Mouse (Mus musculus): ENCODE results near the gene Syngap1.

The Syngap1 gene

DNA sequence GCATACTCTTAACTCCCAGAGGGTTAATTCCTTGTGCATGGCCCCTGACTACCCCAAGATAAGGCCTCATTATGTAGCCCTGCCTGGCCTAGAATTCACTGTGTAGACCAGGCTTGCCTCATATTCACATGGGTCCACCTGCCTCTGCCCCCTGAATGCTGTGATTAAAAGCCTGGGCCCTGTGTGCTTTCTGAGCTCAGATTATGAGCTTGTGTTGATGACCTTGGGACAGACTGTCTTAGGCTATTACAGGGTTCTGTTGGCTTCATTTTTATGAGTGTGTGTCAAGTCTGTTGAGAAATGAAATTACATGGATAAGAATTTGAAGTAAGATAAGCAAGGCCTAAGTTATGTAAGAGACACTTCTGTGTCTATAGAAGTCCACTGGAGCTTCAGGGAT lies 49.5 kb downstream of the Syngap1 start:
- DNase-seq (ENCODE audit: low spot score in 2 of 2) = no peak

DNA sequence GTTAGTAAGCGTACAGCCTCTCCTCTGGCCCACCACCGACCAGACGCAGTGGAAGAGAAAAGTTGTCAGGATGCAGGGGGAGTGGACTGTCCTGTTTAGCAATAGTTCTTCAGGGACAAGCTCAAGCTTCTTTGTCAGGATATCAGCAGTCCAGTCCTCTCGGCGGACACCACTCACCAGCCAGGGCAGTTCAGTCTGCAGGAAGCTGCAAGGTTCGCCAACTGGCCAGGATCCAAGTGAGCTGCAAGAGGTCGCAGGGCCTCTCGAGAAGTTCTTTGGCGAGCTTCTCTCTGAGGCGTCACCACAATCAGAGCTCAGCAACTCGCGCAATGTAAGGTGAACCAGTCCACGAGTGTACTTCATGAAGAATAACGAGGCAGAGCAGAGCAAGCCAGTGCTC lies 53.4 kb downstream of the Syngap1 start:
- DNase-seq (ENCODE audit: low spot score in 2 of 2) = peak in 1 of 2 experiments; percentile 47

DNA sequence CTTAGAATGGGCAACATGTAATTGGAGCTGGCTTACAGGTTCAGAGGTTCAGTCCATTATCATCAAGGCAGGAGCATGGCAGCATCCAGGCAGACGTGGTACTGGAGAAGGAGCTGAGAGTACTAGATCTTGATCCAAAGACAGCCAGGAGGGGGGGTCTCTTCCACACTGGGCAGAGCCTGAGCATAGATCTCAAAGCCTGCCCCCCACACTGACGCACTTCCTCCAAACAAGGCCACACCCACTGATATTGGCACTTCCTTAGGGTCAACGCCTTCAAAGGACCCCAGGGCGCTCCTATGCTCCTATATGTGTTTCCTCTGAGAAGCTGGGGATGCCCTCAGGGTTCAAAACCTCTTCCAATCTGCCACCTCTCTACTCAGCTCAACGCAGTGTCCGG lies 54.0 kb downstream of the Syngap1 start:
- no peak for DNase-seq (ENCODE audit: low spot score in 2 of 2)

DNA sequence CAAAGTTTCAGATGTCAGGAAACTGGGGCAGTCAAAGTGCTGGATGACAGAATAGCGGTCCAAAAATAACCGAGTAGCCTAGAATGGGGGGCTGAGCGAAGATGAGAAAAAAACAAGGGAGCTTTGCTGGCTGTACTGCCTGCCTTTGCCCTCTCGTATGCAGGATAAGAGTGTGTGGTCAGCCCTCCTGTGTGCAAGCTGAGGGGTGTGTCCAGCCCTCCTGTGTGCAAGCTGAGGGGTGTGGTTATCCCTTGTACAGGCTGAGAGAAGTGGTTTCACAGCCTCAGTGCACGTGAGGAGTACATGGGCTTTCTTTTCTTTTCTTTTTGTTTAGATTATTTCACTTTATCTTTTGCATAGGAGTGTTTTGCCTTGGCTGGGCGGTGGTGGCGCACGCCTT lies 54.5 kb downstream of the Syngap1 start:
- no peak for DNase-seq (ENCODE audit: low spot score in 2 of 2)

DNA sequence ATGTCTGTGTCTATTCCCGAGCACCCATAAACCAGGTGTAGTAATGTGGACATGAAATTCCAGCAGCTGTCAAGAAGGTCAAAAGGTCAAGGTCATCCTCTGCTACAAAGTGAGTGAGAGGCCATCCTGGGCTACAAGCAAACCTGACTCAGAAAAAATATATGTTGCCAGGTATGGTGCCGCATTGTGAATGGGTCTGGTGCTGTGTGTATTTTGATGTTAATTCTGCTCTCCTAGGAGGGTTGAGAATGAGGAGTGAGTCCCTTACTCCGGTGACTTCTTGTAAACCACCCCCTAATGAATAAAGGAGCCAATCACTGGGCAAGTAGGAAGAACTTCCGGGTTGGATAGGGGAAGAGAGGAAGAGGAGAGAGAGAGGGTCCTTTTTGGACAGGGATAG lies 56.6 kb downstream of the Syngap1 start:
- no peak for DNase-seq (ENCODE audit: low spot score in 2 of 2)

DNA sequence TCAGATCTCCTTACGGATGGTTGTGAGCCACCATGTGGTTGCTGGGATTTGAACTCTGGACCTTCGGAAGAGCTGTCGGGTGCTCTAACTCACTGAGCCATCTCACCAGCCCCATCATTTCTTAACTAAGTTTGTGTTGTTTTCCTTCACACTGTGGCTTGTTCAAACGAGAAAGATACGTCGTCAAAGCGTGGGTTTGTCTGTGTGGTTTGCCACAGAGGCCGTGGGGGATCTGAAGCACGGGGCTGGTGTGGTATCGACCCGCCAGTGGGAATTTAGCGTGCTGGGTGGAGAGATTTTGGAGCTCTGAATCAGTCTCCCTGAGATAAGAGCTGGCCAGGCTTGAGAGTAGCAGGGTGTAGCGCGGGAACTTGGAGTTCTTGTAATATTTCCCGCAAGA lies 57.2 kb downstream of the Syngap1 start:
- DNase-seq (ENCODE audit: low spot score in 2 of 2) = no peak

DNA sequence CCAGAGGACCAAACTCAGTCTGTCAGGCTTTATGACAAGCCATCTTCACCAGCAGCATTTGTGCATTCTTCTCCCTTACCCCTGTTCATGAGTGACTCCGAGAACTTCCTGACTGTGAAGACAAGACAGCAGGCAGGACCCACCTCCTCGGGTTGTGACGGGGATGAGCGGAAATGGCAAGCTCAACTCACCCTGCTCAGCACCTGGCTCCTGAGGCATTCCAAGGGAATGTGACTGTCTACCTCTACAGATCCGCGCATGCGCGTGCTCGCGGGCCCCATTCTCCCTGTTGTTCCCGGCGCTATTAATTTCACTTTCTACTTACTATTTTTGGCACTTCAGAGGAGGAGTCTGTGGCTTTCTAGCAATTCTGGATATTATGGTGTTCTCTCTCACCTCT lies 58.9 kb downstream of the Syngap1 start:
- DNase-seq (ENCODE audit: low spot score in 2 of 2) = no peak

DNA sequence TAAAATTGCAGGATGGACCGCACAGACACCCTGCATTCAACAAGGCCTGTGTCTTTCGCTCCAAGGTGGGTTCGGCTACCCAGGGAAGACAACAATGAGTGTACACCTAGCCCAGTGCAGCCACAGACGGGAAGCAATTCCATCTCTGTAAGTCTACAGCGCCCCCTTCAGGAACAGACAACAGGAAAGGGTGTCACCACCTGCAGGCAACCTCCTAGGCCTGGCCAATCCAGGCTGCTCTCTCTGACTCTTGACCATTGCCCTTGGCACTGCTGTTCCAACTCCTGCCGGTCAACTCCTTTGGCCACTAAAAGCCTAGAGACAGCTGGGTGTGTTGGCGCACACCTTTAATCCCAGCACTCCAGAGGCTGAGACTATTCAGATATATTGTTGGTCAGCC lies 60.1 kb downstream of the Syngap1 start:
- DNase-seq (ENCODE audit: low spot score in 2 of 2) = peak; percentile 42 to 76

DNA sequence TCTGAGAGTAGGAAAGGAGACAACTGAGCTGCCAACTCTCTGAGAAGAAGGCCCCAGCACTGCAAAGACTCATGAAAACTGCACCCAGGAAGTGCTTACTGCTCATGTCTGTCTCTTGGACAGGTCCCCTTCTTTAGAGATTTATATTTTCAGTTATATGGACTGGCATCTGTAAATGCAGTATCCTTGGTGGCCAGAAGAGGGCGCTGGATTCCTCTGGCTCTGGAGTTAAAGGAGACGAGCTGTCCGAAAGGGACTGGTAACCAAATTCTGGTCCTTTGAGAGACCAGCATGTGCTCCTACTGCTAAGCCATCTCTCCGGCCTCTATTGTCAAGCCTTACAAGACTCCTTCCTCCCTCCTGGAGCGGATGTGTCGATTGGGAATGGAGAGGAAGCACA lies 60.8 kb downstream of the Syngap1 start:
- peak; percentile 39 to 71 for DNase-seq (ENCODE audit: low spot score in 2 of 2)

DNA sequence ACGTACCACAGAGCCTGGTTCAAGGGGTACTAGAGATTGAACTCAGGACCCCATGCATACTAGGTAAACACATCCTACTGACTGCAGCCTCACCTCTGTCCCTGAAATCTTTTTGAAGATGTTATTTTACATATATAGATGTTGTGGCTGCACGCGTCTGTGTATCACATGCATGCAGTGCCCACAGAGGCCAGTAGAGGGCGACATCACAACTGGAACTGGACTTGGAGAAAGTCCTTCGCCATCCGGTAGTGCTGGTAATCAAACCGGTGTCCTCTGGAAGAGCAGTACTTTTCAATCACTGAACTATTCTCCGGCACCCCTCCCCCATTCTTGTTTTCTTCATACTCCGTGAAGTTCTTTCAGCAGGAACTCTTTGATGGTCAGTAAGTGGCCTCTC lies 63.4 kb downstream of the Syngap1 start:
- peak; percentile 75 to 86 for DNase-seq (ENCODE audit: low spot score in 2 of 2)

DNA sequence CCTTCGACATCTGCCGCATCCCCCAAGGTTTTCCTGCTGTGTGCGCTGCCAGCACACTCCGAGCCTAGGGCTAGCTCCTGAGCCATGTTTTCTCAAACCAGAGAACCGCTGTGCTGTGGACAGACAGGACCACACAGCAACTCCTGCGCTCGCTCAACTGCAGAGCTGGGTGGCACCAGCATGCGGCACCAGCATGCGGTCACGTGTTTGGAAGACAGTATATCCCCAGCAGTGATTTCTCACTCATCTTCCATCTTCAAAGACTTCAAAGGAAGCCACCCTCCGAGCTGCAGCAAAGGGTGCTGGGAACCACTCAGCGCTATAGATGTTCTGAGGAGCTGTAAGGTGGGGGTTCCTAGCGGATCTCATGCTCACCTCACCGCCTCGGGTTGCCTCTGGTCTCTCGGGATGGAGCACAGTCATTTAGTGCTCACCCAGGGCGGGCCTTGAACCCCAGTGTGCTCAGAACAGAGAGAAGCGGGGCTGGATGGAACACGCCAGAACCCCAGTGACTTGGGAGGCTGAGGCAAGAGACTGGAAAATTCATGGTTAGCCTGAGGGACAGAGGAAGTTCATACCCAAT lies 63.9 kb downstream of the Syngap1 start:
- no peak for DNase-seq (ENCODE audit: low spot score in 2 of 2)

DNA sequence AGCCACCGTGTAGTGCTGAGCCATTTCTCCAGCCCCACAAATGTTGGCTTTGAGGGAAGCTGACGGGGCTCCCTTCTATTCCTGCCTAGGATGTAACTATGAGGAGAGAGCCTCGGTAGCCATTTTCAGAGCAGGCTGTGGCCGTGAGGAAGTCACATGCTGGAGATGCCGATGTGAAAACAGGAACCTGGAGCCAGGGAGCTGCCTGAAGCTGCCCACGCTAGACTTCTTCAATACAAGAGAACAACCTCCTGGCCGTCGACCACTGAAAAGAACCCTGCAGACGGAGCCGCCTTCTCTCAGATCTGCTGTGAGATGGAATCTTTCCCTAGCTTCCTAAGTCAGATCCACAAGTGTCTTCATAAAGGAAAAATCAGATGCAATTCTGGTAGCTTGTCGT lies 64.6 kb downstream of the Syngap1 start:
- DNase-seq (ENCODE audit: low spot score in 2 of 2) = no peak

DNA sequence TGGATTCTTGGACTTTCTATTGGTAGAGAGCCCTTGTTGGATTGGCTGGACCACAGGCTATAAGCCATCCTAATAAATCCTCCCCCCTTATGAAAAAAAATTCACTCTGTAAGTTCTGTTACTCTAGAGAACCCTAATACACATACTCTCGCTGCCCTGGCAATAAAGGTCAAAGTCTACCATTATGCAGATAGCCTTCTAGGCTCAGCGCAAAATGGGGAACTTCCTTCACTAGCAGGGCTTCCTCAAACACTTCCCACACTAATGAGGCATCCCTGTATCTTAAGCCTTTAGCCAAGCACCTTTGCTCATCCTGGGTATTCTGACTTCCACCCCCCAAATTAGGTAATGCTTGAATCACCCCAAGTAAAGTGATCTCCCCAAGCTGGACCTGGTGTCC lies 67.2 kb downstream of the Syngap1 start:
- DNase-seq (ENCODE audit: low spot score in 2 of 2) = no peak

DNA sequence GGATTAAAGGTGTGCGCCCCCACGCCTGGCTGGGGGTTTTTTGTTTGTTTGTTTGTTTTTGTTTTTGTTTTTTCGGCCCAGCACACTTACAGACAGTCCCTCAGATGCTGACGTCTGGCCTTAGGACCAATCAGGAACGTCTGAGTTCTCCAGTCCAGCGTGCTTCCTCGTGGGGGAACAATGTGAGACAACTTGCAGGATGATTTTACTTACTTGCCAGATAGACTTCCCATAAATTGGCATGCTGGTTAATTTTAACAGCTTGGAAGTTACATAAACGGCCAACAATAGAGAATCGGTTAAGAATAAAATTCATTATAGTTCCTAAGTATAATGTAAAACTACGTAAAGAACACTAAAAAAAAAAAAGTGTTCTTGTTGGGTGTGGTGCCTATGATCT lies 70.1 kb downstream of the Syngap1 start:
- DNase-seq (ENCODE audit: low spot score in 2 of 2) = no peak

DNA sequence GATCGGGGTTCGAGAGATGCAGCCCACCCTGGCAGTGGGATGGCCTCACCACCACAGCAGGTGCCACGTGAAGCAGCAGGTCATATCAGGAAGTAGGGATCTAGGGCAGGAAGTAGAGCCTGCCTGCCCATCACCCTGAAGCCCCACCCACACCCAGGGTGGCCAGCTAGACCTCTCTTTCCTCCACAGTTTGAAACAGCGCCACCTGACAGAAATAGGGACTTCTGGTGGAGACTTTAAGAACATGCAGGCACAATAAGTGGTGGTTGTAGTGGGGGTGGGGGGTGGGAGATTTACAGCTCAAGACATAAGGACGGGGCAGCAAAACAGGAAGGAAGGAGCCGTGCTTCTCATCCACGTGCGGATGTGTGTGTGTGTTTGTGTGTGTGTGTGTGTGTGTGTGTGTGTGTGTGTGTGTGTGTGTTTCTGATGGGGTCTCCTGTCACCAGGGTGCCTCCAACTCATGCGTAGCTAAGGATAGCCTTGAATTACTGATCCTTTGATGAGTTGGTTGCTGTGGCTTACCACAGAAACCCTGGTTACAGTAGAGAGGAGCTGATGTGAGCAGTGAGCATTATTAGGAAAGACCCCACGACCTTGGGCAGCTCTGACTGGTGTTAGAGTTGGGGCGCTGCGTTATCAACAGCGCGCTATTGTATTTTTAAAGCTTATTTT lies 71.1 kb downstream of the Syngap1 start:
- DNase-seq (ENCODE audit: low spot score in 2 of 2) = peak in 1 of 2 experiments; percentile 76

DNA sequence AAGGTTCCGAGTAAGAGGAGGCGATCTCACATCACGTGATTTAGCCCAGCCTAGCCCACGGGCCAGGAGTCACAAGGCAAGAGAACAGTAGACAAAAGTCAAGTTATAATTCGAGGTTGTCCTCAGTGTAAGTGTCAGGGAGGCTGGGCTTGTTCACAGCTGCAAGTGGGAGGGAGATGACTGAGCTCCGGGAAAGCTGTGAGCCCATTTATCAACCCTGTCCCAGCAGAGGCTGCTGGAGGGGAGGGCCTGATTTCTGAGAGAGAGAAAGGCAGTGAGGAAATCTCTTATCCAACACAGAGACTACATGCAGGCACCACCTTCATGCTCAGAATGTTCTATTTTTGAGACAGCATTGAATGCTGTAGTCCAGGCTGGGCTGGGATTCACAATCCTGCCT lies 71.9 kb downstream of the Syngap1 start:
- no peak for DNase-seq (ENCODE audit: low spot score in 2 of 2)

DNA sequence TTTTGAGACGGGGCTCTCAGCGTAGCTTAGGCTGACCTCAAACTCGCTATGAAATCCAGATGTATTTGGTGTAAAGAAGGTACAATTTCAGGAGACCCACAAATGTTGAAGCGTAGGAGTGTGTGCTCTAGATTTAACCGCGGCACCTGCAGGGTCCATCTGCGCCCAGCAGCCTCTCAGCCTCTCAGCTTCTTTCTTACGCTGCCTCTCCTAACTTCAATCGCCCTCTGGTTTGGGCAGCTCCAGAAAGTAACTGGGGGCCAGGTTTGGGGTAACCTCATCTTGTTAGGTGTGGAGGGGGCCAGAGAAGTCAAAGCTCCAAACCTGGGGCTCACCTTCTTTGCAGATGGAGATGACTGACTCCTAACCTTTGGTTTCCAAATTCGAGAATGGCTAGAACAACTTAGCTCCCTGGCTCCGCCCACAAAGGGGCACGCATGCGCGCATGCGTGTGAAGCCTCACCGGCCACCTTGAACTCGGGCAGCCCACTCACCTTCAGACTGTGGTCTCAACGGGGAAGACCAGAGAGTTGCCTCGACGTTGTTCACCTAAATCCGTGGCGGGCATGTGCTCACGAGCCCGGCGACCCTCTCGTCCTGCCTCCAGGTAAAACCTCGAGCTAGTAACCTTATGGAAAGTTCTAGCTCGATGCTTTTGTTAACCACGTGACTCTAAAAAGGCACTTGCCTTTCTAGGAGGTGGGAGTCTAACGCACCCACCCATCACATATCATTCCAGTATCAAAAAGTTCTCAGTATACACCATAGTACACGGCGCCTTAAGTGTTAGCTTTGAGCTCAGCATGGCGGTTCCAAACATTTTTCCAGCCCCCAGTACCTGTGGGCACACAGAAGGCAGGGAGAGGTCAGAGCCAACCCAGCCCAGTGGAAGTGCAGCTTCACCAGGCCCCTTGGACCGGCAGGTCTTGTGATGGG lies 76.8 kb downstream of the Syngap1 start:
- peak; percentile 87 to 93 for DNase-seq (ENCODE audit: low spot score in 2 of 2)

DNA sequence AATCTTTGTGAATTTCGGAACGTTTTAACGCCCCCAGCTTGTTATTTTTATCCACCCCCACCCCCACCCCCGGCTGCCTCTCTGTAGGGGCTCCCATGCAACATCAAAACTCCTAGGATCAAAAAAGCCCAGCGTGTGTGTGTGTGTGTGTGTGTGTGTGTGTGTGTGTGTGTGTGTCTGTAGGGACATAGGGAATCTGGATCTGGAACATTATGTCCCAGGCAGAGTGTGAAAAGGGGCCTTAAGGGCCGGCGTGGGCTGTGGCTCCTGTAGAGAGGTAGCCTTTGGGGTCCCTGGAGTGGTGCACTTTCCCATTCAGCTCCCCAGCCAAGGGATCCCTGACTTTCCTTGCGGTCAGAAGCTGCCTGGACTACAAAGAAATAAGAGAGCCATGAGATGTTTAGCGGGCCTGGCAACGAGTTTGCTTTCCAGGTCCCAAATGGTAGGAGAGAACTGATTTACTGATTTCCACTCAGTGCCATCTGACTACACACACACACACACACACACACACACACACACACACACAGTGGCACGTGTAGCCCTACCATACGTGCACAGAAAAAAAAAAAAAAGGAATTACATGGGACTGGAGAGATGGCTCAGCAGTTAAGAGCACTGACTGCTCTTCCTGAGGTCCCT lies 77.6 kb downstream of the Syngap1 start:
- DNase-seq (ENCODE audit: low spot score in 2 of 2) = no peak

DNA sequence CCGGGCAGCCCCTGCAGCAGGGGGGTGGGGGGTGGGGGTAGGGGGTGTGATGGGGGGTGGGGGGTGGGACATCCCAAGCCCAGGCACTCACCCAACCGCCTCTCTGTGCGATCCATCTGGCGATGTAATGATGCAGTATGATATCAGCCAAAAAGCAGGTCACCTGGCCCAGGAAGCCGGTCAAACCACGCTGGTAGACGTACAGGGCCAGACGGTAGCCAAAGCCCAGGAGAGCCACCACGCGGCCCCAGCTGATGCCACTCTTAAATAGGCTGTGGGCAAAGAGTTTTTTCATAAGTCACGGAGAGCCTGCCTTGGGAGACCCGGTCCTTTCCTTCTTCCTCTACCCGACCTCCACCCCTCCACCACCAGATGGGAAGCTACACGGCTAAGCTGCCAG lies 80.0 kb downstream of the Syngap1 start:
- no peak for DNase-seq (ENCODE audit: low spot score in 2 of 2)

DNA sequence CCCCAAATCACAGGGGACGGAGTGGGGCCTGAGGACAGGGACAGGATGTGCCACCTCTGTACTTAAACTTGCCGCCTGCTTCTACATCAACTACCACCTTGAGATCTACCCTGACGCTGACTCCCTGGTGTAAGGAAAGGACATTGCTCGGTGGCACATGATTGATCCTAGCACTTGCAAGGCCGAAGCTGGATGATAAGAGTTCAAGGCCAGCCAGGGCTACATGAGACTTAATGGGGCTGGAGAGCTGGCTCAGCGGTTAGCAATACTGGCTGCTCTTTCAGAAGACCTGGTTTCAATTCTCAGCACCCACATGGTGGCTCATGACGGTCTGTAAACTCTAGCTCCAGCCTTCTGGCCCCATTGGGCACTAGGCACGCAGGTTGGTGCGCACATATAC lies 80.7 kb downstream of the Syngap1 start:
- DNase-seq (ENCODE audit: low spot score in 2 of 2) = no peak
